Mouse (Mus musculus) small intestine, adult 2 months (tissue): ENCODE results near the gene Fblim1. TPM values are rescaled to one million over a fixed set of nuclear protein-coding genes. Genes with fewer than 3 reads are reported as not detected.
A peak's percentile ranks its signal among the peaks of the same experiment; 100 is the strongest.
"Not testable (repeated sequence)": the region's sequence is repeated elsewhere in the genome, so short reads cannot be mapped to it uniquely, and the experiment has no call there.

Experiments used
- H3K27ac ChIP-seq: fragments of 200-500 bp; 2 replicates; pipeline ENCODE4 v1.5.1; 2012; ENCODE audit warnings: low read depth, low read length, control low read depth, inconsistent platforms; ENCODE audit not compliant: insufficient read depth
- H3K27me3 ChIP-seq: fragments of 200-500 bp; 2 replicates; pipeline ENCODE4 v1.6.1; 2012; ENCODE audit warnings: mild to moderate bottlenecking, moderate library complexity, low read length, inconsistent platforms; ENCODE audit not compliant: control insufficient read depth, insufficient read depth
- H3K36me3 ChIP-seq: fragments of 200-500 bp; 2 replicates; pipeline ENCODE4 v1.6.1; 2012; ENCODE audit warnings: mild to moderate bottlenecking, low read length, control low read depth, inconsistent platforms; ENCODE audit not compliant: control insufficient read depth, insufficient read depth
- H3K4me1 ChIP-seq: fragments of 200-500 bp; 2 replicates; pipeline ENCODE4 v1.6.1; 2012; ENCODE audit warnings: low read length, inconsistent platforms, mixed read lengths; ENCODE audit not compliant: control insufficient read depth, insufficient read depth, insufficient read length
- H3K4me3 ChIP-seq: fragments of 200-500 bp; 2 replicates; pipeline ENCODE4 v1.5.1; 2012; ENCODE audit warnings: low read depth, mild to moderate bottlenecking, control low read depth, inconsistent platforms, low read length, moderate library complexity
- CTCF ChIP-seq: fragments of 200-500 bp; IDR thresholded peaks from 2 replicates; pipeline ENCODE4 v1.5.1; 2012; ENCODE audit warnings: low read depth, mild to moderate bottlenecking, control low read depth, inconsistent platforms, low read length, moderate library complexity, mixed read lengths; ENCODE audit not compliant: insufficient replicate concordance, insufficient read length; ENCODE audit errors: extremely low read depth
- POLR2A ChIP-seq: fragments of 200-500 bp; IDR thresholded peaks from 2 replicates; pipeline ENCODE4 v1.6.1; 2012; ENCODE audit warnings: low read depth, mild to moderate bottlenecking, control low read depth, inconsistent platforms, low read length, moderate library complexity
- WGBS: fragments of 180-500 bp; shearing (Covaris S2); methylation state at CpG from one replicate; pipeline ENCODE4 v1.1.7; 2018; 5-methylcytosine and 5-hydroxymethylcytosine counted together
- polyA plus RNA-seq: library from polyadenylated mRNA; depleted of rRNA; stranded (reverse); fragments of >200 nt; gene quantifications from 2 replicates; pipeline ENCODE4 v1.2.3, GENCODE M21; 2012

The Fblim1 gene
- polyA plus RNA-seq, 1 experiment: 108 TPM

DNA sequence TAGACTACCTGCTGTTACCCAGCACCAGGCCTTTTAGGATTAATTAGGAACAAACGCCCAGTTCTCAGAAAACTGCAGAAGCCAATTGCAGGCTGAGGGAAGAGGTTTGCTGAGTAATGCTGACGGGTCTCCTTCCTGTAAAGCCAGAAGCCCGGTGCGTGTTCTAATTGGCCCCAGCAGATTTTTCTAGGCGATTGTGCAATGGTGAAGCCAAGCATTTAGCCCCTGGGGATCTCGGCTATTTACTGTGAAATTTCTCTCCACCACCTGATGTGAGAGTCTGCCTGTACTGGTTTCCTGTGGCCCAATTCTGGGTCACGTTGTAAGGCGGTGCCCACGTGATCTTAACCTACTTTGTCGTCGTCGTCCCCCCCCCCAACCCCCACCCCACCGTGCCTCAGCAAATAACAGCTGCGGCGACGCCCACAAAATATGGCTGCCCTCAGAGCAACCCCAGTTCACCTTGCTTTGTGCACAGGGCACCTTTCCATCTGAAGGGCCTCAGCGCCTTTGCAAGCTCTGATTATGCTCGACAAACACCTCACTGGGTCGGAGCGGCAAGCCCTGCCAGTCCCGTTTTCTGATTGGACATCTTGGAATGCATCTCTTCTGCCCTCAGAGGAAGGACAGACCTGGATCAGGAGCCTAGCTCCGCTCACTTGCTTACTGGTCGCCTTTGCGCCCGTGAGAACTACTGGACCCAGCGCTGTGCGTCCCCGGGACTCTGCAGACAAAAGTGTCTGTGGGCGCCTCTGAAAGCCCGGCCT, 46.6 kb downstream of the Fblim1 start:
- under 1% methylated on average over 30 of the region's 30 CpGs for WGBS
- Histone ChIP-seq H3K27me3 (no peaks in the 10 kb centered on the region), H3K27ac (peak overlapping the region; percentile 86), H3K4me1 (peaks cover 11% of the 10 kb centered on the region), H3K36me3 (no peaks in the 10 kb centered on the region), H3K4me3 (peak overlapping the region; percentile 52)
- TF ChIP-seq CTCF (no peak), POLR2A (0 out of 2 replicates have a peak, but pooled peaks have one; percentile 25)

GRCm38 (mm10) chr4:141558658-141559057, 47.2 kb downstream of the Fblim1 start:
- Histone ChIP-seq H3K4me3 (peak overlapping the region; percentile 52), H3K27ac (peak overlapping the region; percentile 86), H3K4me1 (peaks cover 11% of the 10 kb centered on the region), H3K36me3 (no peaks in the 10 kb centered on the region), H3K27me3 (no peaks in the 10 kb centered on the region)
- TF ChIP-seq POLR2A (no peak), CTCF (no peak)
- WGBS: 11% methylated on average over 16 of the region's 16 CpGs

GRCm38 (mm10) chr4:141556163-141556562, 49.7 kb downstream of the Fblim1 start:
- not testable (repeated sequence) for H3K36me3 ChIP-seq, H3K27me3 ChIP-seq, H3K4me3 ChIP-seq, H3K27ac ChIP-seq
- 80% methylated on average over 6 of the region's 6 CpGs for WGBS
- peaks cover 13% of the 10 kb centered on the region for H3K4me1 ChIP-seq

DNA sequence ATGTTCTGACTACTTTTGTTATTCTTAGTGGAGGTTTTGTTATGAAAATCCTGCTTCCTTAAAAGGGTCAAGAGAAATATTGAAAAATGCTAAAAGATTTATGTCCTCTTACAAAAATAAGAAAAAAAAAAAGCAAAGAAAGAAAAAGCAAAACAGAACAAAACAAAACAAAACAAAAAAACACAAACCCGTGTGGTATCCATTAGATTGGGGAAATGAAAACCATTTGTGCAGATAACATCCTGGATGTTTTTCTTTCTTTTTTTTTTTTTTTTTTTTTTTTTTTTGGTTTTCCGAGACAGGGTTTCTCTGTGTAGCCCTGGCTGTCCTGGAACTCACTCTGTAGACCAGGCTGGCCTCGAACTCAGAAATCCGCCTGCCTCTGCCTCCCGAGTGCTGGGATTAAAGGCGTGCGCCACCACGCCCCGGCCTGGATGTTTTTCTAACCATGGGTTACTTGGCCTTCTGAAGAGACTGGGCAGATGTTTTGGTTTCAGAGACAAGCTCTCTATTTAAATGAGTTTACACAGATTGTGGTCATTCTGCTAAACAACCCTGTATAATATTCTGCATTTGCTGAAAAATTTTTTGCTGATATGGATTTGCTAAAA, 51.5 kb downstream of the Fblim1 start:
- H3K4me3 ChIP-seq, H3K27ac ChIP-seq, H3K36me3 ChIP-seq, H3K27me3 ChIP-seq: not testable (repeated sequence)
- H3K4me1 ChIP-seq: peaks cover 18% of the 10 kb centered on the region
- 92% methylated on average over 8 of the region's 9 CpGs for WGBS

DNA sequence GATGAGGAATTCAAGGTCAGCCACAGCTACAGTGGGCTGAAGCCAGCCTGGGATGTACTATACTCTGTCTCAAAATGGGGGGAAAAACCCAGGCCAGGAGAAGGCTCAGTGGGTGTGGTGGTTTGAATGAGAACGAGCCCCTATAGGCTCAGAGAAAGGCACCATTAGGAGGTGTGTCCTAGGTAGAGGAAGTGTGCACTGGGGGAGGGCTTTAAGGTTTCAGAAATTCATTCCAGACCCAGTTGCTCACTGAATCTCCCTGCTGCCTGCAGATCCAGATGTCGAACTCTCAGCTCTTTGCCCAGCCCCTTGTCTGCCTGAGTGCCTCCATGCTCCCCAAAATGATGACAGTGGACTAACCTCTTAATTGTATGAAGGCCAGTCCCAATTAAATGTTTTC, 53.4 kb downstream of the Fblim1 start:
- peaks cover 10% of the 10 kb centered on the region; the same call in 1 of the 2 replicates for H3K4me1 ChIP-seq
- H3K4me3 ChIP-seq: no peak overlapping the region
- no peak for TF ChIP-seq CTCF
- no peak for TF ChIP-seq POLR2A
- 3% methylated on average over 2 of the region's 2 CpGs for WGBS
- H3K27ac ChIP-seq: no peak overlapping the region
- no peaks in the 10 kb centered on the region for H3K36me3 ChIP-seq
- H3K27me3 ChIP-seq: no peaks in the 10 kb centered on the region

GRCm38 (mm10) chr4:141547299-141547698, 58.6 kb downstream of the Fblim1 start:
- H3K4me1 ChIP-seq: peaks cover 7% of the 10 kb centered on the region; the same call in 1 of the 2 replicates
- no peaks in the 10 kb centered on the region for H3K27me3 ChIP-seq
- TF ChIP-seq POLR2A: no peak
- no peak for TF ChIP-seq CTCF
- no peak overlapping the region for H3K4me3 ChIP-seq
- WGBS: 15% methylated on average over 9 of the region's 9 CpGs
- peak overlapping the region; percentile 100 for H3K27ac ChIP-seq
- H3K36me3 ChIP-seq: no peaks in the 10 kb centered on the region

DNA sequence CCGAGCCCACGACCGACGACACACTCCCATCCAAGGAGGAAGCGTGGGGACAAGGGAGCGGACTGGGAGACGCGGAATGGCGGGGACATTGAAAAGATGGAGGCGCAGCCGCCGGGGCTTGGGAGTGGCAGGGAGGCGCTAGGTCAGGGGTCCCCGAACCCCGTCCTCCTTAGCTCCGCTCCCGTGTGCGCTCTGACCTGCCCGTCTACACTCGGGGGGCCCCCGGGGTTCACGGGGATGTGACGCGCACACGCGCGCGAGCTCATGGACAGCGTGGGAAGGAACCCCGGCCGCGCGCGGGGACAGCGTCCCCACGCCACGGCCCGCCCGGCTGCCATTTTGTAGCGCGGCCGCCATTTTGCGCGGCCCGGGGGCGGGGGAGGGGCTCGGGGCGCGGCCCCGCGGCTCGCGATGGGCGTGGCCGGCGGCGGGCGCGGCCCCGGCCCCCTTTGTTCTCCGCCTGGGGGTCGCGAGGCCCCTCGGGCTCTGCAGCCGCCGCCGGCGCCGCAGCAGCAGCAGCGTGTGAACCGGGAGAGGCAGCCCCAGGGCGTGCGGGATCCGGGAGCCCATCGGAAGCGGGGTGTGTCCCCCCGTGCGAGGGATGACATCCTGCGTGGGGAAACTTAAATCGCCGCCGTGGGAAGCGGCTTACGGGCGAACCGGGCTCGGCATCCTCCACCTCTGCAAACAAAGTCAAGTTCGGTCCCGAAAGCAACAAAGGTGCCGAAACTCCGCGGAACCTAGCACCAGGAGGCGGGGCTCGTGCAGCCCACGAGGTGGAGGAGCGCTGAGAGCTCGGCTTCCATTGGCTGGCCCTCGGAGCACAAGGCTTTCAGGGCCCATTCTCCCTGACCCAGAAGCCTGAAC, 59.3 kb downstream of the Fblim1 start:
- TF ChIP-seq POLR2A (peak; percentile 73; the same call in 1 of the 2 replicates), CTCF (no peak)
- Histone ChIP-seq H3K4me3 (peak overlapping the region; percentile 79), H3K27me3 (no peaks in the 10 kb centered on the region), H3K27ac (peak overlapping the region; percentile 100), H3K36me3 (no peaks in the 10 kb centered on the region), H3K4me1 (peaks cover 6% of the 10 kb centered on the region; the same call in 1 of the 2 replicates)
- whole genome bisulfite sequencing: under 1% methylated on average over 87 of the region's 98 CpGs
